Mouse (Mus musculus): ENCODE measurements at regions not wholly inside any gene's neighbourhood (a gene's known extent, or its start where the extent isn't known, plus 50 kb on each side); places are given as distances from the start of the nearest gene placed in this dataset.
"Not testable (repeated sequence)": the region's sequence is repeated elsewhere in the genome, so short reads cannot be mapped to it uniquely, and the experiment has no call there.

- TF ChIP-seq CTCF (IDR thresholded peaks at IDR 0.05): no peak
- ATAC-seq (ENCODE audit: low FRiP score): no peak
- Histone ChIP-seq H3K9ac (replicated peaks; ENCODE audit: low read length, poor library complexity, severe bottlenecking) (no peak overlapping the region), H3K4me2 (ENCODE audit: low read depth, low read length, poor library complexity, severe bottlenecking) (no peak overlapping the region), H3K4me1 (ENCODE audit: insufficient read depth, low read length) (peaks cover 7% of the 10 kb centered on the region; the same call in 1 of the 2 replicates), H3K27ac (ENCODE audit: low read depth, low read length) (no peak overlapping the region), H3K9me3 (ENCODE audit: low read length) (no peaks in the 10 kb centered on the region), H3K27me3 (ENCODE audit: insufficient read depth, low read length) (no peaks in the 10 kb centered on the region), H3K36me3 (ENCODE audit: insufficient read depth, low read length) (no peaks in the 10 kb centered on the region), H3K4me3 (ENCODE audit: low read depth, low read length) (no peak overlapping the region)
- WGBS: 70% methylated on average over 7 of the region's 7 CpGs
- no peak for DNase-seq (ENCODE audit: low spot score)
Measured at GRCm38 (mm10) chr1:168660956-168661355, 228.9 kb upstream of the Pbx1 start.

GRCm38 (mm10) chr1:168659578-168659977, 227.5 kb upstream of the Pbx1 start:
- H3K4me2 ChIP-seq (ENCODE audit: low read depth, low read length, poor library complexity, severe bottlenecking): no peak overlapping the region
- no peak overlapping the region for H3K9ac ChIP-seq (replicated peaks; ENCODE audit: low read length, poor library complexity, severe bottlenecking)
- no peak for ATAC-seq (ENCODE audit: low FRiP score)
- H3K36me3 ChIP-seq (ENCODE audit: insufficient read depth, low read length): no peaks in the 10 kb centered on the region
- no peak for TF ChIP-seq CTCF (IDR thresholded peaks at IDR 0.05)
- H3K27me3 ChIP-seq (ENCODE audit: insufficient read depth, low read length): no peaks in the 10 kb centered on the region
- no peak overlapping the region for H3K27ac ChIP-seq (ENCODE audit: low read depth, low read length)
- no peaks in the 10 kb centered on the region for H3K9me3 ChIP-seq (ENCODE audit: low read length)
- no peak overlapping the region for H3K4me3 ChIP-seq (ENCODE audit: low read depth, low read length)
- 91% methylated on average over 5 of the region's 5 CpGs for WGBS
- peaks cover 7% of the 10 kb centered on the region; the same call in 1 of the 2 replicates for H3K4me1 ChIP-seq (ENCODE audit: insufficient read depth, low read length)
- no peak for DNase-seq (ENCODE audit: low spot score)

- H3K9me3 ChIP-seq (ENCODE audit: low read length): no peaks in the 10 kb centered on the region
- H3K9ac ChIP-seq (replicated peaks; ENCODE audit: low read length, poor library complexity, severe bottlenecking): no peak overlapping the region
- TF ChIP-seq CTCF (IDR thresholded peaks at IDR 0.05): no peak
- H3K4me2 ChIP-seq (ENCODE audit: low read depth, low read length, poor library complexity, severe bottlenecking): no peak overlapping the region
- no peaks in the 10 kb centered on the region for H3K4me1 ChIP-seq (ENCODE audit: insufficient read depth, low read length)
- no peaks in the 10 kb centered on the region for H3K36me3 ChIP-seq (ENCODE audit: insufficient read depth, low read length)
- DNase-seq (ENCODE audit: low spot score) (no peak), ATAC-seq (ENCODE audit: low FRiP score) (no peak)
- no peak overlapping the region for H3K27ac ChIP-seq (ENCODE audit: low read depth, low read length)
- H3K27me3 ChIP-seq (ENCODE audit: insufficient read depth, low read length): no peaks in the 10 kb centered on the region
- 93% methylated on average over 2 of the region's 2 CpGs for WGBS
- H3K4me3 ChIP-seq (ENCODE audit: low read depth, low read length): no peak overlapping the region
Measured at GRCm38 (mm10) chr1:168632837-168633236, 200.8 kb upstream of the Pbx1 start.

GRCm38 (mm10) chr1:168631979-168632378, 199.9 kb upstream of the Pbx1 start:
- no peak overlapping the region for H3K4me3 ChIP-seq (ENCODE audit: low read depth, low read length)
- no peaks in the 10 kb centered on the region for H3K4me1 ChIP-seq (ENCODE audit: insufficient read depth, low read length)
- H3K36me3 ChIP-seq (ENCODE audit: insufficient read depth, low read length): no peaks in the 10 kb centered on the region
- ATAC-seq (ENCODE audit: low FRiP score) (no peak), DNase-seq (ENCODE audit: low spot score) (no peak)
- no peaks in the 10 kb centered on the region for H3K27me3 ChIP-seq (ENCODE audit: insufficient read depth, low read length)
- WGBS: 76% methylated on average over 2 of the region's 2 CpGs
- H3K9ac ChIP-seq (replicated peaks; ENCODE audit: low read length, poor library complexity, severe bottlenecking): no peak overlapping the region
- no peak for TF ChIP-seq CTCF (IDR thresholded peaks at IDR 0.05)
- no peak overlapping the region for H3K4me2 ChIP-seq (ENCODE audit: low read depth, low read length, poor library complexity, severe bottlenecking)
- H3K27ac ChIP-seq (ENCODE audit: low read depth, low read length): no peak overlapping the region
- no peaks in the 10 kb centered on the region for H3K9me3 ChIP-seq (ENCODE audit: low read length)

- H3K27ac ChIP-seq (ENCODE audit: low read depth, low read length); H3K4me3 ChIP-seq (ENCODE audit: low read depth, low read length); H3K9ac ChIP-seq (replicated peaks; ENCODE audit: low read length, poor library complexity, severe bottlenecking); H3K9me3 ChIP-seq (ENCODE audit: low read length); H3K27me3 ChIP-seq (ENCODE audit: insufficient read depth, low read length); ATAC-seq (ENCODE audit: low FRiP score); DNase-seq (ENCODE audit: low spot score); H3K36me3 ChIP-seq (ENCODE audit: insufficient read depth, low read length); H3K4me1 ChIP-seq (ENCODE audit: insufficient read depth, low read length); H3K4me2 ChIP-seq (ENCODE audit: low read depth, low read length, poor library complexity, severe bottlenecking): not testable (repeated sequence)
- WGBS: 71% methylated on average over 3 of the region's 3 CpGs
Measured at GRCm38 (mm10) chr1:168601967-168602366, 169.9 kb upstream of the Pbx1 start.

- TF ChIP-seq CTCF (IDR thresholded peaks at IDR 0.05): no peak
- 84% methylated on average over 6 of the region's 6 CpGs for WGBS
- Histone ChIP-seq H3K4me3 (ENCODE audit: low read depth, low read length) (no peak overlapping the region), H3K9me3 (ENCODE audit: low read length) (no peaks in the 10 kb centered on the region), H3K36me3 (ENCODE audit: insufficient read depth, low read length) (no peaks in the 10 kb centered on the region), H3K4me1 (ENCODE audit: insufficient read depth, low read length) (peaks cover 10% of the 10 kb centered on the region), H3K27ac (ENCODE audit: low read depth, low read length) (no peak overlapping the region), H3K27me3 (ENCODE audit: insufficient read depth, low read length) (no peaks in the 10 kb centered on the region), H3K4me2 (ENCODE audit: low read depth, low read length, poor library complexity, severe bottlenecking) (no peak overlapping the region), H3K9ac (replicated peaks; ENCODE audit: low read length, poor library complexity, severe bottlenecking) (no peak overlapping the region)
- ATAC-seq (ENCODE audit: low FRiP score): no peak
- DNase-seq (ENCODE audit: low spot score): no peak
Measured at GRCm38 (mm10) chr1:168600461-168601160, 168.5 kb upstream of the Pbx1 start.
